Mouse (Mus musculus) gastrocnemius, adult 2 months (tissue): ENCODE results near the gene Ttc3. TPM values are rescaled to one million over a fixed set of nuclear protein-coding genes. Genes with fewer than 3 reads are reported as not detected.

ENCODE experiments used
- DNase-seq: peaks from one replicate; pipeline ENCODE4 v3.0.0; 2022
- H3K27ac ChIP-seq: fragments of 200-600 bp; 2 replicates; pipeline ENCODE4 v1.8.1; 2022; ENCODE audit warnings: mild to moderate bottlenecking
- H3K4me3 ChIP-seq: fragments of 200-600 bp; 2 replicates; pipeline ENCODE4 v1.8.1; 2022; ENCODE audit warnings: mild to moderate bottlenecking, moderate library complexity
- CTCF ChIP-seq: fragments of 200-600 bp; IDR thresholded peaks from 2 replicates; pipeline ENCODE4 v1.8.1; 2022; ENCODE audit warnings: antibody characterized with exemption, mild to moderate bottlenecking, moderate library complexity
- intact Hi-C: fragments of 180-260 bp; cut with DNase I; formaldehyde crosslinking; loops from one replicate; pipeline ENCODE4 v1.15.1; 2025
- total RNA-seq, 2 experiments: library from RNA; stranded (reverse); gene quantifications; 2 replicates each; pipeline ENCODE4 v1.2.3; 2021

Gene Ttc3
- total RNA-seq, 2 experiments from 2014 or later: 54.4 to 55.3 TPM

DNA sequence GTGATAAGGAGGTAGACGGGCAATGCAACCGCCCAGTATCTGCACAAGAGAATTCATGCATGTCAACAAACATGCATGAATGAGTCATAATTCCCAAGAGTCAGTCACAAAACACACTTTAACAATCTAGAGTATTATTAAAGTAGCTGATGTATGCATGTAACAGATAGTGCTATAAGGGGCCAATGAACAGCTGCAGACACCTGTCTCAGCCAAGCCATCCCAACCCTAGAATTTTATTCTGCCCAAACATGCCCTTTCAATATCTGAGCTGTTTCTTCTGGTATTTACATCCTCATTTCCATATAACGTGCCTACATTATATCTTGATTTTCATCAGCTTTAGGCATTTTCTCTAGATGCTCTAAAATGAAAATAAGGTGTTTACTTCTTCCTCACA is 5.0 kb upstream of the Ttc3 start:
- DNase-seq: no peak
- H3K27ac ChIP-seq: no peak overlapping the region
- no peak for TF ChIP-seq CTCF
- no peak overlapping the region for H3K4me3 ChIP-seq
- intact Hi-C loops: no loop called here

DNA sequence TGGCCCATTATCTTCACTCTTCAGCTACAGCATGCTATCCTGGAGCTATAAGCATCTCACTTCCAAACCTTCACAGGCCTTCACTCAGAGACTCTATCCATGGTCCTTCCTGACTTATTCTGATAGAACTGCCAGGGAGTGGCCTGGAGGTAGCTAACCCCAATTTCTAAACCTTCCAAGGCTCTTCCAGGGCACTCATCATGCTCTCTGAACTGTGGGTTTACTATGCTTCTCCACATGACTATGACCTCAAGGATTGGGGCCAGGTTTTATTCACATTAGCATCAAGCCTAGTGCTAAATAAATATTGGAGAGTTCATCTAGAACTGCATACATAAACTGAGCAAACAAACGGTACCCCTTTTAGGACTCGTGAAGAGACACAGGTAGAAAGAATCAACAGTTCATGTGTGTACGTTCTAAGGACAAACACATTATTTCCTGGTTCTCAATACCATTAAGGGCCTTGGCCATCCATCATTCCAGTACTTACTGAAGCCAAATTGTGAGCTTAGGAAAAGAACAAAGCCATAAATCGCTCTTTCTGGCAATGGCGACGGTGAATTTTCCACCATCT is 734 bp upstream of the Ttc3 start:
- peak overlapping the region; percentile 91 for H3K4me3 ChIP-seq
- H3K27ac ChIP-seq: peak overlapping the region; percentile 99
- intact Hi-C loops: loop anchor here (5.0 kb wide), 2 partner anchors 57 to 158 kb away; partner anchors contain the start of genes Hlcs and Vps26c
- TF ChIP-seq CTCF: no peak
- DNase-seq: no peak

GRCm38 (mm10) chr16:94370915-94371300 is 490 bp downstream of the Ttc3 start:
- no peak for TF ChIP-seq CTCF
- intact Hi-C loops: loop anchor here (5.0 kb wide), 2 partner anchors 59 to 156 kb away; partner anchors contain the start of genes Hlcs and Vps26c
- DNase-seq: peak; percentile 80
- Histone ChIP-seq H3K4me3 (peak overlapping the region; percentile 91), H3K27ac (peak overlapping the region; percentile 99)

- H3K4me3 ChIP-seq: peak within 1 kb of the TSS; percentile 91
- DNase-seq: peak; percentile 78
- TF ChIP-seq CTCF: peak; percentile 42
- intact Hi-C loops: loop anchor here (5.0 kb wide), 2 partner anchors 59 to 156 kb away; partner anchors contain the start of genes Hlcs and Vps26c
- H3K27ac ChIP-seq: peak within 1 kb of the TSS; percentile 99
Observed at GRCm38 (mm10) chr16:94371301-94371931, 998 bp downstream of the Ttc3 start, which contains the start of gene Pigp. TSS of gene Pigp (minus strand) at chr16:94371842.

- intact Hi-C loops: no loop called here
- H3K27ac ChIP-seq: no peak overlapping the region
- no peak for TF ChIP-seq CTCF
- no peak overlapping the region for H3K4me3 ChIP-seq
- DNase-seq: no peak
Observed at GRCm38 (mm10) chr16:94379386-94379785, 9.0 kb downstream of the Ttc3 start.

GRCm38 (mm10) chr16:94383277-94383676 is 12.9 kb downstream of the Ttc3 start:
- intact Hi-C loops: no loop called here
- no peak overlapping the region for H3K27ac ChIP-seq
- no peak overlapping the region for H3K4me3 ChIP-seq
- no peak for TF ChIP-seq CTCF
- no peak for DNase-seq

DNA sequence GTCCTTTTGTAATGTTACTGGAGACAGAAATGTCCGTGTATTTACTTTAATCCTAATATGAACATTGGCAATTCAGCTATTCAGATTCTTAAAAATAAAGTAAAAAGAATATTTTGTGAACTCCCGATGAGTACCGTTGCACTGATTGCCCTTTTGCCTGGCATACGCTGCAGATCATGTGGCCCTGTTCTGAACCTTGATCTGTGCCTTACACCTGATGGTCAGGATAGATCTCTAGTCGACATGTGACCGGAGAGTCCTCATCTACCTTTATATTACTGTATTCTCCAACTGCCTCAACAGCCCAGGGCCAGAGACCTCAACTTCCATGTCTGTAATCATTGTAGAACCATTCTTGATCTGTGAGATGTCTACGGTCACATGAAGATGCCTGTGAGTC is 17.3 kb downstream of the Ttc3 start:
- intact Hi-C loops: no loop called here
- no peak for DNase-seq
- no peak overlapping the region for H3K27ac ChIP-seq
- no peak overlapping the region for H3K4me3 ChIP-seq
- TF ChIP-seq CTCF: no peak

GRCm38 (mm10) chr16:94392299-94392698 is 21.9 kb downstream of the Ttc3 start:
- no peak overlapping the region for H3K27ac ChIP-seq
- intact Hi-C loops: no loop called here
- no peak for TF ChIP-seq CTCF
- DNase-seq: no peak
- no peak overlapping the region for H3K4me3 ChIP-seq

GRCm38 (mm10) chr16:94395051-94395450 is 24.6 kb downstream of the Ttc3 start:
- TF ChIP-seq CTCF: no peak
- peak; percentile 26 for DNase-seq
- no peak overlapping the region for H3K4me3 ChIP-seq
- intact Hi-C loops: no loop called here
- H3K27ac ChIP-seq: no peak overlapping the region

GRCm38 (mm10) chr16:94396641-94397040 is 26.2 kb downstream of the Ttc3 start:
- intact Hi-C loops: no loop called here
- no peak overlapping the region for H3K4me3 ChIP-seq
- no peak overlapping the region for H3K27ac ChIP-seq
- no peak for DNase-seq
- no peak for TF ChIP-seq CTCF

DNA sequence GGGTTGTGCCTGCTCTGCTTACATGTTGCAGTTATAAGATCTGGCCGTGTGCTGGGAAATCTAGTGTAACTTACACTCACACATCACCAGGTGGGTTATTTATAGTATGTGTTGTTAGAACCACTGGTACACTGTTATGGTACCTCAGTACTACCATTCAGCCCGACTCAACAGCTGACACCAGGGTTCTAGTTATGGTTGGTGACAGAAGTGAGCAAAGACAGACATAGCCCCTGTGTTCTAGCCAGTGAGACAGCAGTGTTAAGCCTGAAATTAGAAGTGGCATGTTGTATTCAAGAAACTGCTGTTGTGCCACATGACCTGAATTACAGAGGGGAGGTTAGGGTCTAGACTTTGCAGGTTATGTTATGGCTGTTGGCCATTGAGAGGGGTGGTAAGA is 28.7 kb downstream of the Ttc3 start:
- Histone ChIP-seq H3K4me3 (no peak overlapping the region), H3K27ac (peak overlapping the region; percentile 85)
- intact Hi-C loops: no loop called here
- no peak for TF ChIP-seq CTCF
- peak; percentile 25 for DNase-seq

DNA sequence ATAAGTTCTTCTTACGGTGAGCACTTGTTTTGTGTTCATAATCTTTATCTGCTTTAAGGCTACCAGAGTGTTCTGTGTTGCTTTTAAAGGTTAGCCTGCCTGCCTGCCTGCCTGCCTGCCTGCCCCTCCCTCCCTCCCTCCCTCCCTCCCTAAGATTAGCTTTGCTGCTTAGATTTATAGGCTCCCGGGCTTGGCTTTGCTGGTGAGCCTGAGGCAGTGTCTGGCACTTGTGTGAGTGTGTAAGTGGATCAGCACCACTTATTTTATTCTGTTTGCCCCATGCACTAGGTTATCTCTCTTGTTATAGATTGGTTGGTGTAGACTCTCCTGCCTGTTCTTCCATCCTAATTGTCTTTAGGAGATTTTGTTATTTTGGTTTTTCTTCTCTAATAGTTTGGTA is 31.2 kb downstream of the Ttc3 start:
- Histone ChIP-seq H3K27ac (peak overlapping the region; percentile 85), H3K4me3 (no peak overlapping the region)
- TF ChIP-seq CTCF: no peak
- peak; percentile 63 for DNase-seq
- intact Hi-C loops: no loop called here

- peak; percentile 14; the same call in 1 of the 2 replicates for TF ChIP-seq CTCF
- DNase-seq: peak; percentile 50
- intact Hi-C loops: no loop called here
- Histone ChIP-seq H3K27ac (peak overlapping the region; percentile 85), H3K4me3 (no peak overlapping the region)
Observed at GRCm38 (mm10) chr16:94402185-94402584, 31.8 kb downstream of the Ttc3 start.
